Mouse (Mus musculus) embryo, embryonic 11 days (tissue): ENCODE data around the gene Gm43552.
"Not testable (repeated sequence)": the region's sequence is repeated elsewhere in the genome, so short reads cannot be mapped to it uniquely, and the experiment has no call there.

ENCODE experiments used
- DNase-seq: peaks from one replicate; pipeline ENCODE4 v3.0.0-alpha.2; 2015

The Gm43552 gene

GRCm38 (mm10) chr5:65489830-65490229, 2.8 kb downstream of the Gm43552 start:
- no peak for DNase-seq

GRCm38 (mm10) chr5:65488725-65489124, 3.9 kb downstream of the Gm43552 start:
- DNase-seq: no peak

DNA sequence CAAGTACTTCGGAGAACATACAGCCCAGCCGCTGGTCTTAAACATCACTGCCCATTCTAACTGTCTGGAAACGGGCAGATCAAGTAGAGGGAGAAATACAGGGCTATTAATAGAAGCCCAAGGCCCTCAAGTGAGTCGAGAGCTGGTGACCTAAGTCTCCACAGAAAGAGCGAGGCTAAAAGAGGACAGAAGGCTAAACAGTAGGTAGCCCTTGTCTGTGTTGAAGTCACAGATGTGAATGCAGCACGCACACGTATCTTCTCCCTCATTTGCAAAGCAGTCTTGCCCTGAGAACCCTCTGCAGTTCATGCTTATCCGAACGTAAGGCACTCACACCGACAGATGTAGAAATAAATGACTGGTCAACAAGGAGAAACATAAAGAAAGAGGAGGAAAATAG, 5.3 kb downstream of the Gm43552 start:
- DNase-seq: no peak

- DNase-seq: no peak
Measured at GRCm38 (mm10) chr5:65486514-65486913, 6.1 kb downstream of the Gm43552 start.

DNA sequence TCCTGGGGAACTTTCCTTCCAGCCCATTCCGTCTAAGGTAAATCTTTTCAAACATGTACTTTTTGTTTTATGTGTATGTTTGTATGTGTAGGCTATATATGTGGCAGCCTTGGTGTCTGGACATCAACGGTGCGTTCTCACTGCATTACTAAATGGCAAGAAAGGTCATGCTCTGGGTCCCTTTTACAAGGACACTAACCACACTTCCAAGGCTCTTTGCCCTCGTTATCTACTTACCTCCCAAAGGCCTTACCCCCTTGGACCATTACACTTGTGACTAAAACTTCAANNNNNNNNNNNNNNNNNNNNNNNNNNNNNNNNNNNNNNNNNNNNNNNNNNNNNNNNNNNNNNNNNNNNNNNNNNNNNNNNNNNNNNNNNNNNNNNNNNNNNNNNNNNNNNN, 9.6 kb downstream of the Gm43552 start:
- no peak for DNase-seq

DNA sequence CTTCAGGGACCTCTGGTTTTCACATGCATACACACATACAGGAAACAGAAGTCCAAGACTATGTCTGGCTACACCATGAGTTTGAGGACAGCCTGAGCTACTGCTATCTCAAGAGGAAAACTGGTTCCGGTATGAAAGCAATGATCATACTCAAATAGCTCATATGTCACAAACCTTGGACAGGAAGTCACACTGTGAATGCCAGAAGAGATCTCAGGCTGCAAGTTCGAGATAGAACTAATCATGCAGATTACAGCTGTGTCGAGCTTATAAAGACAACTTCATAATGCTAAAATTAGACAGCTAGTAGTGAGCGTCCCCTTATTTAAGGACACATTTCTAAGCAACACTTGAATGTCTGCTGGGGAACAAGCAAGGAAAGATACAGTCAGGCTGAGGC, 12.1 kb downstream of the Gm43552 start:
- no peak for DNase-seq

DNA sequence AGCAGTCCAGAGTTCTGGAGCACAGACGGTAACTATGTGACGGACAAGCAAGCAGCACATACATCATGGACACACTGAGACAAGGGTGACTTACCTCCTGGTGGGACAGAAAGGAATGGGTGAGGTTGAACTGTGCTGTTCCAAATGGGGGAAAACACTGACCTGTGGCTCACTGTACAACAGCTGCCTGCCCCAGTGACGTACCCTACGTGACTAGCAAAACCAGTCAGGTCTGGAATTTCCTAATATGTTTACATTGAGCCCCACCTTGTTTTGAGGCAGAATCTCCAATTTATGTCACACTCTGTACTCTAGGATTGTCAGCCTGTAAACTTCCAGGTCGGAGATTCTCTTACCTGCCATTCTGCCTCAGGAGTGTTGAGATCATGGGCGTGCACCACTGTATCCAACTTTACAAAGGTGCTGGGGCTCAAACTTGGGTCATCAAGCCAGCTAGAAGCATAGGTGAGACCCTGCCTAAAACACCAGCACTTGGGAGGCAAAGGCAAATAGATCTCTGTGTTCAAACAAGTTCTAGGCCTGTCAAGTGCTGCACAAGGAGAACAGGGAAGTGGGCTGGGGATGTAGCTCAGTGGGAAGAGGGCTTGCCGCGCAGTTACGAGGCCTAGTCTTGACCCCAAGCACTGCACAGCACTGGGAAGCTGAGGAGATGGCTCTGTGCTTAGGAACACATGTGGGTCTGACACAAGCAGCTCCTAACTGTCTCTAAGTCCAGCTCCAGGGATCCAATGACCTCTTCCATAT, 12.8 kb downstream of the Gm43552 start:
- no peak for DNase-seq

DNA sequence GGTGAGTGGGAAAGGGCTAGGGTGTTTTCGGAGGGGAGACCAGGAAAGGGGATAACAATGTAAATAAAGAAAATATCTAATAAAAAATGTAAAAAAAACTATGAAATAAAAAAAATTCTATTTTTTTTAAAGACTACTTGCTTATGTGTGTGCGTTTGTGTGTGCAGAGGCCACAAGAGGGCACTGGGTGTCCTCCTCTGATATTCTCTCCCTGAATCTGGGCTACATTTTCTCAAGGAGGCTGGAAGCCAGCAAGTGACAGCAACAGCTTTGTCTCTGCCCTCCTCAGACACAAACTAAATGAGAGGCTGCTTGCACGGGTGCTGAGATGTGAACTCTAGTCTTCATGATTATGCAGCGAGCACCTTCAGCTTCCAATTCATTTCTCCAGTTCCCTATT, 14.4 kb downstream of the Gm43552 start:
- peak; percentile 38 for DNase-seq

DNA sequence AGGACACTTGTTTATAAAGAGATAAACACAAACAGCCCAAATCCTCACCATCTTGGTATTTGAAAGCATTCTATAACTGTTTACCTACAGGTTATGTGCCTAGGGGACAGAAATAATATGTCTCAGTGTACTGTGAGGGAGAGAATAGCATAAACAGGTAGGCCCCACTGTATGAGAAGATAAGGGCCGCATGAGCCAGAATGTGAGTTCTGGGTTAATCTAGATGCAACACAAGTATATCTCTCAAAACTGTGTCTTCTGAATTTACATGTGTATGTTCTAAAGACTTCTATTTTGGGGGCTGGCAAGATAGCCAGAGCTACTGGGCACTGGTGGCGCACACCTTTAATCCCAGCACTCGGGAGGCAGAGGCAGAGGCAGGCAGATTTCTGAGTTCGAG, 15.9 kb downstream of the Gm43552 start:
- not testable (repeated sequence) for DNase-seq

- no peak for DNase-seq
Measured at GRCm38 (mm10) chr5:65475806-65476205, 16.8 kb downstream of the Gm43552 start.

DNA sequence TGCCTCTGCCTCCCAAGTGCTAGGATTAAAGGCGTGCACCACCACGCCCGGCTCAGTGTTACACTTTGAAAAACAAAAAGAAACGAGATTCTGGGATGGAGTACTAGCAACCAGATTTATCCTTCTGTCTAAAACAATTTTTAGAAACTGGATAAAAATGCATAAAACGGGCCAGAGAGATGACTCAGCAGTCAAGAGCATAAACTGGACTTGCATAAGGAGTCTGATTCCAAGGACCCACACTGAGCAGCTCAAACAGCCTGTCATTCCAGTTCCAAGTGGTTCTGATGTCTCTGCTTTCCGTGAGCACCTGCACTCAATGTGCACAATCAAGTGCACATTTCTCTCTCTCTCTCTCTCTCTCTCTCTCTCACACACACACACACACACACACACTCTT, 22.9 kb downstream of the Gm43552 start:
- no peak for DNase-seq

GRCm38 (mm10) chr5:65466911-65467310, 25.7 kb downstream of the Gm43552 start:
- peak; percentile 30 for DNase-seq

- no peak for DNase-seq
Measured at GRCm38 (mm10) chr5:65460361-65460760, 32.3 kb downstream of the Gm43552 start.

- no peak for DNase-seq
Measured at GRCm38 (mm10) chr5:65459454-65459853, 33.2 kb downstream of the Gm43552 start.

DNA sequence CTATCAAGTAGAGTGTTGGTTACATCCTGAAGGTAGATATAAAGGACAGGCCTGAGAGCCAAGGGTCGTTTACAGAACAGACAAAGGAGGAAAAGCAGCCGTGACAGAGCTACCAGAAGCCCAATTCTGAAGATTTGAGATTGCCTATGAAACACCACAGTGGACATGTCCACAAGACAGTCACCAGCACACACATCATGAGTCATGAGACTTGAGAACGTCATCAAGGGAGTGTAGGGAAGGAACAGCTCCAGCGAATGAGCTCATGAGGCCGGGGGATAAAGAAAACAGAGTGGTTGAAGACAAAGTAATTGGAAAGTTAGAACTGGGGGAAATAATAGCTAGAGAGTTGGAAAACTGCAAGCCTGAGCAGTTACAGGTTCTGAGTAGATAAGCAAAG, 34.8 kb downstream of the Gm43552 start:
- no peak for DNase-seq

GRCm38 (mm10) chr5:65457086-65457827, 35.4 kb downstream of the Gm43552 start:
- peak; percentile 51 for DNase-seq

- no peak for DNase-seq
Measured at GRCm38 (mm10) chr5:65454771-65455170, 37.9 kb downstream of the Gm43552 start.

DNA sequence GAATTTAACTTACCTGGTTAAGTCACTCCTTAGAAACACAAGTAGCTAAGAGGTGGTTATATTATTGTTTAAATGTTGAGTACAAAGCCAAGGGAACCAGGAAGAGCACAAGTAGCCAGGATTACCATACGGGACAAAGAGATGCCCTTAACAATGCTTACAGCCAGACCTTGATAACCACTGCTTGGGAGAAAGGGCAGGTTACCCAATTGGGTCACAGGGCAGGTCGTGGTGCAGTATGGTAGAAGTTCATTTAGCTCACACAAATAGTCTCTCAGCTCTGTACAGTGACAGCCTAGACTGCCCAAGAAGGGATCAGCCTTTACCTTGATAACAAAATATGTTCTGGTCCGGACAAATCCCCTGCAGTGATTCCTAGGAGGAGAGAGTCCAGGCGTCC, 43.7 kb downstream of the Gm43552 start:
- no peak for DNase-seq

GRCm38 (mm10) chr5:65447826-65448225, 44.8 kb downstream of the Gm43552 start:
- no peak for DNase-seq

DNA sequence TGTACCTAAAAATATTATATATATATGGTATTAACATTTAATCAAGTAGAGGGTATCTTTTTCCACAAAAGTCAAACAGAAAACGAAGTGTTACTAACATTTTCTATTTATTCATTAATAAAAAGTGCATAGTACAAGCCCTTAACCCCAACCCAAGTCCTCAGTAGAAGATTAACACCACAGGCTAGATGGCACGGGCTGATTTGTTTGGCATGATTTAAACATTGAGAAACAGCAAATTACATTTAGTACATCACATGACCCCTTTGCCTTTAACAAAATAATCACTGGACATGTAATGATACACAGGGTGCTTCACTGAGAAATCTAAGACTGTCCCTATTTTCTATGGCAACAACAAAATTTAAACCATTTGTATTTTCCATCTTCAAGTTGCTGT, 45.9 kb downstream of the Gm43552 start:
- no peak for DNase-seq

DNA sequence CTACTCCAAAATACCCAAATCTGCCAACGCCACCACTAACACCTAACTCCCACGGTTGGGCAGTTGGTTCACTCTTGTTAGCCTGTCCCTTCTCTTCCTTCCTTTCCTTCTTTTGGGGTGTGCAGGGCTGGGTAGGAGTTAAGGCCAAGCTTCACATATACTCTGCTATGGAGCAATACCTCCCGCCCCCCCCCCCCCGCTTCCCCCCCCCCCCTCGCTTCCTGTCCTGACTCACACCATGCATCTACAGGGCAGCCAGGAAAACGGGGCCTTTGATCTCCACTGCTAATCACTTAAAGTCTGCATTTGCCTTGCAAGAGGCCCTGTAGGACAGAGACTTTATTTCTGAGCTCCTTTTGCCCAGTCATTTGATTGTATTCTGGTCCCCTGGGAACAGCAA, 47.7 kb downstream of the Gm43552 start:
- DNase-seq: no peak

GRCm38 (mm10) chr5:65438041-65438440, 54.6 kb downstream of the Gm43552 start:
- no peak for DNase-seq

GRCm38 (mm10) chr5:65435806-65436561, 56.6 kb downstream of the Gm43552 start, which contains the start of gene Ugdh:
Gene Ugdh, minus strand, starts transcription at chr5:65435949.
- peak; percentile 99 for DNase-seq

DNA sequence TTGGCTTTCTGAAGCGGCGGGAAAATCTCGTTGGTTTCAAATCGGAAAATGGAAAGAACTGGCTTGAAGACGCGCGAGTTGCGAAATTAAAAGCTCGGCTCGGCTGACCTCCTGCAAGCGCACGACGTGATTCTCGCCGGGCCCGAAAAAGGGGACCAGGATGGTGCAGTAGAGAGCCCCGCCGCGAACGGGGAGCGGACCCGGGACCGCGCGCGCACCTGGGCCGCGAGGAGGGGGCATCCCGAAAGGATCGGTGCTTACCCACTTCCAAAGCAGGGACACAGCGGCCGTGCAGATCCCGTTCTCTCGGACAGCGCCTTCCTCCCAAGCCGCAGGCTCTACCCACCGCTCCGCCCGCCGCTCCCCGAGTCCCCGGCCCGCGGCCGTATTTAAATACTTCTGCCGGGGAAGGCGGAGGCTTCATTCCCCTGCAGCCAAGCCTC, 57.2 kb downstream of the Gm43552 start:
- DNase-seq: no peak
